Mouse (Mus musculus) heart, embryonic 10.5 days (tissue): ENCODE results near the gene Gm9844. TPM values are rescaled to one million over a fixed set of nuclear protein-coding genes. Genes with fewer than 3 reads are reported as not detected.
A peak's percentile ranks its signal among the peaks of the same experiment; 100 is the strongest.

ENCODE experiments used
- DNase-seq: peaks from one replicate; pipeline ENCODE4 v3.0.0-alpha.2; 2017; ENCODE audit warnings: low spot score
- H3K27ac ChIP-seq: fragments of 300-500 bp; sonication (generic); 2 replicates; pipeline ENCODE4 v1.5.1; 2016; ENCODE audit warnings: mild to moderate bottlenecking
- H3K27me3 ChIP-seq: fragments of 300-500 bp; sonication (generic); 2 replicates; pipeline ENCODE4 v1.6.1; 2016; ENCODE audit warnings: mild to moderate bottlenecking; ENCODE audit not compliant: poor library complexity, insufficient read depth, severe bottlenecking
- H3K36me3 ChIP-seq: fragments of 300-500 bp; sonication (generic); 2 replicates; pipeline ENCODE4 v1.6.1; 2016; ENCODE audit warnings: mild to moderate bottlenecking, moderate library complexity
- H3K4me1 ChIP-seq: fragments of 300-500 bp; sonication (generic); 2 replicates; pipeline ENCODE4 v1.6.1; 2016; ENCODE audit warnings: mild to moderate bottlenecking
- H3K4me3 ChIP-seq: fragments of 300-500 bp; sonication (generic); 2 replicates; pipeline ENCODE4 v1.5.1; 2016; ENCODE audit warnings: mild to moderate bottlenecking, moderate library complexity
- H3K9me3 ChIP-seq: fragments of 300-500 bp; sonication (generic); 2 replicates; pipeline ENCODE4 v1.6.1; 2016; ENCODE audit warnings: mild to moderate bottlenecking, moderate library complexity
- WGBS: fragments of 180-500 bp; shearing (Covaris S2); methylation state at CpG from one replicate; pipeline ENCODE4 v1.1.7; 2016; 5-methylcytosine and 5-hydroxymethylcytosine counted together
- polyA plus RNA-seq: library from polyadenylated mRNA; unstranded; fragments of >200 nt; fragmentation: Nextera tagmentation; extraction: Ambion mirVana; gene quantifications from 2 replicates; pipeline ENCODE4 v1.2.1, GENCODE M21; 2016

Gm9844 gene
- polyA plus RNA-seq, 1 experiment from 2014 or later: 15.0 TPM

GRCm38 (mm10) chr7:24907211-24907748 is 45.3 kb downstream of the Gm9844 start:
- Histone ChIP-seq H3K4me3 (peak overlapping the region; percentile 22; the same call in 1 of the 2 replicates), H3K27ac (peak overlapping the region; percentile 59; the same call in 1 of the 2 replicates), H3K27me3 (no peaks in the 10 kb centered on the region), H3K4me1 (peaks cover 44% of the 10 kb centered on the region), H3K9me3 (no peaks in the 10 kb centered on the region), H3K36me3 (peaks cover 38% of the 10 kb centered on the region)
- no peak for DNase-seq
- 24% methylated on average over 13 of the region's 13 CpGs for WGBS

Other genes with a start within 250 kb of the Gm9844 start
- 0.18 and 0.22 TPM in 2 replicates for gene Lypd3, start 225.7 kb upstream of the Gm9844 start, polyA plus RNA-seq
- gene Tex101, start 185.5 kb upstream of the Gm9844 start, polyA plus RNA-seq: not detected in 2 replicates
- not detected in 2 replicates for gene BC049730, start 153.0 kb upstream of the Gm9844 start, polyA plus RNA-seq
- not detected in 2 replicates for gene Gm4763, start 135.3 kb upstream of the Gm9844 start, polyA plus RNA-seq
- gene Cd177, start 101.9 kb upstream of the Gm9844 start, polyA plus RNA-seq: not detected in 2 replicates
- gene Ceacam10, start 85.0 kb upstream of the Gm9844 start, polyA plus RNA-seq: not detected in 2 replicates
- not detected in 2 replicates for gene Lypd4, start 7.7 kb downstream of the Gm9844 start, polyA plus RNA-seq
- not detected in 2 replicates for gene Dmrtc2, start 7.8 kb downstream of the Gm9844 start, polyA plus RNA-seq
- 1,532 and 1,854 TPM in 2 replicates for gene Rps19, start 22.2 kb downstream of the Gm9844 start, polyA plus RNA-seq
- 0.26 and 0.40 TPM in 2 replicates for gene Cd79a, start 35.2 kb downstream of the Gm9844 start, polyA plus RNA-seq
- 83.4 and 87.5 TPM in 2 replicates for gene Arhgef1, start 40.7 kb downstream of the Gm9844 start, polyA plus RNA-seq
- gene Gm4881, start 82.3 kb downstream of the Gm9844 start, polyA plus RNA-seq: not detected in 2 replicates
- 114 and 151 TPM in 2 replicates for gene Rabac1, start 110.5 kb downstream of the Gm9844 start, polyA plus RNA-seq
- 2.2 and 3.5 TPM in 2 replicates for gene Atp1a3, start 143.7 kb downstream of the Gm9844 start, polyA plus RNA-seq
- 4.7 and 6.6 TPM in 2 replicates for gene Grik5, start 210.1 kb downstream of the Gm9844 start, polyA plus RNA-seq
- gene Zfp574, start 210.4 kb downstream of the Gm9844 start, polyA plus RNA-seq: 25.0 and 30.2 TPM in 2 replicates